Mouse (Mus musculus) forebrain, embryonic 11.5 days (tissue): ENCODE measurements at regions not wholly inside any gene's neighbourhood (a gene's known extent, or its start where the extent isn't known, plus 50 kb on each side); places are given as distances from the start of the nearest gene placed in this dataset.
A peak's percentile ranks its signal among the peaks of the same experiment; 100 is the strongest.

Experiments used
- ATAC-seq: fragments of 200-750 bp; cut with Nextera tagmentation; replicated peaks from 2 replicates; pipeline ENCODE4 v1.8.0; 2017; ENCODE audit warnings: moderate TSS enrichment; ENCODE audit not compliant: low FRiP score
- DNase-seq: peaks from one replicate; pipeline ENCODE4 v3.0.0-alpha.2; 2017; ENCODE audit warnings: low spot score
- H3K27ac ChIP-seq: fragments of 300-500 bp; sonication (generic); 2 replicates; pipeline ENCODE4 v1.5.1; 2014; ENCODE audit warnings: low read depth, low read length
- H3K27me3 ChIP-seq: fragments of 300-500 bp; sonication (generic); 2 replicates; pipeline ENCODE4 v1.6.1; 2014; ENCODE audit warnings: mild to moderate bottlenecking, low read length, mixed read lengths; ENCODE audit not compliant: control insufficient read depth, insufficient read depth
- H3K36me3 ChIP-seq: fragments of 300-500 bp; sonication (generic); 2 replicates; pipeline ENCODE4 v1.6.1; 2014; ENCODE audit warnings: mild to moderate bottlenecking, low read length, moderate library complexity, mixed read lengths; ENCODE audit not compliant: control insufficient read depth, insufficient read depth
- H3K4me1 ChIP-seq: fragments of 300-500 bp; sonication (generic); replicated peaks from 2 replicates; pipeline ENCODE4 v1.6.1; 2014; ENCODE audit warnings: low read length, mixed read lengths; ENCODE audit not compliant: control insufficient read depth, insufficient read depth
- H3K4me2 ChIP-seq: fragments of 300-500 bp; sonication (generic); 2 replicates; pipeline ENCODE4 v1.6.1; 2014; ENCODE audit warnings: low read depth, mild to moderate bottlenecking, low read length, moderate library complexity, mixed read lengths; ENCODE audit not compliant: severe bottlenecking
- H3K4me3 ChIP-seq: fragments of 300-500 bp; sonication (generic); 2 replicates; pipeline ENCODE4 v1.5.1; 2014; ENCODE audit warnings: low read depth, low read length
- H3K9ac ChIP-seq: fragments of 300-500 bp; sonication (generic); 2 replicates; pipeline ENCODE4 v1.6.1; 2014; ENCODE audit warnings: low read length
- H3K9me3 ChIP-seq: fragments of 300-500 bp; sonication (generic); 2 replicates; pipeline ENCODE4 v1.6.1; 2016; ENCODE audit warnings: low read length, mixed read lengths; ENCODE audit not compliant: control insufficient read depth
- WGBS: fragments of 180-500 bp; shearing (Covaris S2); extraction: QIAGEN DNeasy Blood & Tissue Kit; methylation state at CpG from one replicate; pipeline ENCODE4 v1.1.7; 2014; 5-methylcytosine and 5-hydroxymethylcytosine counted together

GRCm38 (mm10) chr7:115132595-115132994 lies 389.1 kb downstream of the Insc start:
- Histone ChIP-seq H3K9me3 (no peaks in the 10 kb centered on the region), H3K36me3 (no peaks in the 10 kb centered on the region), H3K9ac (no peak overlapping the region), H3K4me1 (peaks cover 9% of the 10 kb centered on the region), H3K4me3 (no peak overlapping the region), H3K27ac (peak overlapping the region; percentile 19; the same call in 1 of the 2 replicates), H3K27me3 (no peaks in the 10 kb centered on the region), H3K4me2 (no peak overlapping the region; the same call in 1 of the 2 replicates)
- ATAC-seq (no peak; the same call in 1 of the 2 replicates), DNase-seq (no peak)
- WGBS: 85% methylated on average over 3 of the region's 3 CpGs

GRCm38 (mm10) chr7:115134926-115135575 lies 391.6 kb downstream of the Insc start:
- DNase-seq (no peak), ATAC-seq (no peak)
- Histone ChIP-seq H3K4me1 (peaks cover 2% of the 10 kb centered on the region), H3K27me3 (no peaks in the 10 kb centered on the region), H3K27ac (no peak overlapping the region), H3K9me3 (no peaks in the 10 kb centered on the region), H3K36me3 (no peaks in the 10 kb centered on the region), H3K4me3 (no peak overlapping the region), H3K9ac (no peak overlapping the region), H3K4me2 (no peak overlapping the region)
- WGBS: 65% methylated on average over 3 of the region's 3 CpGs

- H3K27ac ChIP-seq: no peak overlapping the region
These were observed 396.8 kb downstream of the Insc start for GRCm38 (mm10) chr7:115140286-115140685.

GRCm38 (mm10) chr7:115142163-115142562 lies 398.7 kb downstream of the Insc start:
- H3K27me3 ChIP-seq: no peaks in the 10 kb centered on the region
- DNase-seq (no peak), ATAC-seq (no peak)
- no peaks in the 10 kb centered on the region for H3K4me1 ChIP-seq
- H3K27ac ChIP-seq: no peak overlapping the region
- no peak overlapping the region for H3K9ac ChIP-seq
- no peak overlapping the region for H3K4me2 ChIP-seq
- no peaks in the 10 kb centered on the region for H3K36me3 ChIP-seq
- 68% methylated on average over 2 of the region's 2 CpGs for WGBS
- H3K4me3 ChIP-seq: no peak overlapping the region
- no peaks in the 10 kb centered on the region for H3K9me3 ChIP-seq

More at GRCm38 (mm10) chr7:115140286-115140685, 396.8 kb downstream of the Insc start:
- ATAC-seq (no peak), DNase-seq (no peak)
- H3K4me2 ChIP-seq: no peak overlapping the region
- H3K4me1 ChIP-seq: no peaks in the 10 kb centered on the region
- H3K9me3 ChIP-seq: no peaks in the 10 kb centered on the region
- no peak overlapping the region for H3K9ac ChIP-seq
- no peaks in the 10 kb centered on the region for H3K27me3 ChIP-seq
- H3K4me3 ChIP-seq: no peak overlapping the region
- H3K36me3 ChIP-seq: no peaks in the 10 kb centered on the region
- WGBS: 70% methylated on average over 3 of the region's 3 CpGs

GRCm38 (mm10) chr7:115144947-115145346 lies 401.5 kb downstream of the Insc start:
- no peak for DNase-seq

GRCm38 (mm10) chr7:115147352-115147977 lies 404.0 kb downstream of the Insc start:
- Histone ChIP-seq H3K27me3 (no peaks in the 10 kb centered on the region), H3K4me3 (no peak overlapping the region), H3K9ac (no peak overlapping the region), H3K27ac (no peak overlapping the region), H3K4me1 (no peaks in the 10 kb centered on the region), H3K4me2 (no peak overlapping the region), H3K9me3 (no peaks in the 10 kb centered on the region), H3K36me3 (no peaks in the 10 kb centered on the region)
- WGBS: 68% methylated on average over 5 of the region's 5 CpGs
- no peak for ATAC-seq
- DNase-seq: no peak

More at GRCm38 (mm10) chr7:115144947-115145346, 401.5 kb downstream of the Insc start:
- no peak overlapping the region for H3K9ac ChIP-seq
- H3K4me1 ChIP-seq: no peaks in the 10 kb centered on the region
- no peak overlapping the region for H3K27ac ChIP-seq
- H3K4me2 ChIP-seq: no peak overlapping the region
- H3K4me3 ChIP-seq: no peak overlapping the region
- H3K9me3 ChIP-seq: no peaks in the 10 kb centered on the region
- no peaks in the 10 kb centered on the region for H3K36me3 ChIP-seq
- no peaks in the 10 kb centered on the region for H3K27me3 ChIP-seq
- ATAC-seq: no peak
- 78% methylated on average over 2 of the region's 2 CpGs for WGBS

GRCm38 (mm10) chr7:115153291-115153690 lies 409.8 kb downstream of the Insc start:
- Histone ChIP-seq H3K36me3 (no peaks in the 10 kb centered on the region), H3K4me1 (peaks cover 3% of the 10 kb centered on the region), H3K9ac (no peak overlapping the region), H3K4me2 (no peak overlapping the region), H3K9me3 (no peaks in the 10 kb centered on the region), H3K27me3 (no peaks in the 10 kb centered on the region), H3K4me3 (no peak overlapping the region), H3K27ac (no peak overlapping the region)
- no peak for DNase-seq
- ATAC-seq: no peak

- Histone ChIP-seq H3K27me3 (no peaks in the 10 kb centered on the region), H3K4me1 (peaks cover 3% of the 10 kb centered on the region), H3K9ac (no peak overlapping the region), H3K4me3 (no peak overlapping the region), H3K4me2 (no peak overlapping the region), H3K27ac (no peak overlapping the region), H3K36me3 (no peaks in the 10 kb centered on the region), H3K9me3 (no peaks in the 10 kb centered on the region)
- 58% methylated on average over 4 of the region's 4 CpGs for WGBS
- ATAC-seq: no peak
- no peak for DNase-seq
These were observed 410.4 kb downstream of the Insc start for GRCm38 (mm10) chr7:115153764-115154509.
